In genomic region chr19:53329221-53329991, GRCm38 (mm10) we compare ENCODE assay signal across 7 mouse cellular contexts. TPM values are rescaled to one million over a fixed set of nuclear protein-coding genes. Genes with fewer than 3 reads are reported as not detected.
A peak's percentile ranks its signal among the peaks of the same experiment; 100 is the strongest.
DNase-seq lines count a peak whose midpoint lies in the region; ATAC-seq and TF ChIP-seq lines count a peak whose summit lies in the region.

No protein-coding gene starts in this region.

- peak; percentile 74 for ATAC-seq in embryonic facial prominence, embryonic 11.5 days (replicated peaks; ENCODE audit: insufficient number of reproducible peaks, low FRiP score, low TSS enrichment, low read depth)
- ATAC-seq in limb, embryonic 11.5 days (ENCODE audit: insufficient number of reproducible peaks, low FRiP score, low TSS enrichment, low read depth), result peak; percentile 75
- peak; percentile 85 for ATAC-seq in midbrain, embryonic 13.5 days

- H3K9ac ChIP-seq in embryonic facial prominence, embryonic 11.5 days (replicated peaks; ENCODE audit: low read length), result peak overlapping the region; percentile 74
- peak overlapping the region; percentile 71 for H3K9ac ChIP-seq in limb, embryonic 11.5 days (ENCODE audit: low read length)
- peak overlapping the region; percentile 78 for H3K9ac ChIP-seq in midbrain, embryonic 13.5 days (replicated peaks)

- WGBS in embryonic facial prominence, embryonic 11.5 days, result under 1% methylated on average over 81 of the region's 106 CpGs
- under 1% methylated on average over 106 of the region's 106 CpGs for WGBS in limb, embryonic 11.5 days
- WGBS in midbrain, embryonic 13.5 days, result under 1% methylated on average over 88 of the region's 106 CpGs
- WGBS in small intestine, adult 2 months, result 1% methylated on average over 104 of the region's 106 CpGs

- H3K4me1 ChIP-seq in embryonic facial prominence, embryonic 11.5 days (ENCODE audit: control insufficient read depth, insufficient read depth, low read length), result peaks cover 1% of the 10 kb centered on the region; the same call in 1 of the 2 replicates
- H3K4me1 ChIP-seq in limb, embryonic 11.5 days (ENCODE audit: control insufficient read depth, insufficient read depth, low read length), result peaks cover 12% of the 10 kb centered on the region
- peaks cover 48% of the 10 kb centered on the region for H3K4me1 ChIP-seq in midbrain, embryonic 13.5 days (replicated peaks)
- peaks cover 10% of the 10 kb centered on the region for H3K4me1 ChIP-seq in small intestine, adult 2 months (ENCODE audit: control insufficient read depth, insufficient read depth, insufficient read length, low read length)

- H3K27me3 ChIP-seq in embryonic facial prominence, embryonic 11.5 days (ENCODE audit: control insufficient read depth, insufficient read depth, low read length), result no peaks in the 10 kb centered on the region
- H3K27me3 ChIP-seq in limb, embryonic 11.5 days (ENCODE audit: control insufficient read depth, insufficient read depth, low read length), result no peaks in the 10 kb centered on the region
- H3K27me3 ChIP-seq in midbrain, embryonic 13.5 days, result no peaks in the 10 kb centered on the region
- no peaks in the 10 kb centered on the region for H3K27me3 ChIP-seq in small intestine, adult 2 months (ENCODE audit: control insufficient read depth, insufficient read depth, low read length)

- peak; percentile 94 for DNase-seq in adrenal gland, postnatal 10 days
- DNase-seq in embryonic facial prominence, embryonic 11.5 days (ENCODE audit: low spot score), result peak; percentile 92
- peak; percentile 99 for DNase-seq in heart, adult 11 months
- DNase-seq in kidney, adult 18-20 months, result peak; percentile 92
- peak; percentile 92 for DNase-seq in limb, embryonic 11.5 days (ENCODE audit: low spot score)

- H3K4me3 ChIP-seq in embryonic facial prominence, embryonic 11.5 days (ENCODE audit: low read depth, low read length), result peak overlapping the region; percentile 80
- peak overlapping the region; percentile 91 for H3K4me3 ChIP-seq in limb, embryonic 11.5 days (ENCODE audit: low read depth, low read length)
- peak overlapping the region; percentile 85 for H3K4me3 ChIP-seq in midbrain, embryonic 13.5 days (replicated peaks)
- peak overlapping the region; percentile 76 for H3K4me3 ChIP-seq in small intestine, adult 2 months (ENCODE audit: low read depth, low read length)

- H3K9me3 ChIP-seq in embryonic facial prominence, embryonic 11.5 days (replicated peaks; ENCODE audit: control insufficient read depth, low read length), result no peaks in the 10 kb centered on the region
- no peaks in the 10 kb centered on the region for H3K9me3 ChIP-seq in limb, embryonic 11.5 days (ENCODE audit: control insufficient read depth, low read length)
- 0 out of 2 replicates have a peak, but pooled peaks cover 2% of the 10 kb centered on the region for H3K9me3 ChIP-seq in midbrain, embryonic 13.5 days

- H3K36me3 ChIP-seq in embryonic facial prominence, embryonic 11.5 days (replicated peaks; ENCODE audit: control insufficient read depth, insufficient read depth, low read depth, low read length), result peaks cover 6% of the 10 kb centered on the region
- H3K36me3 ChIP-seq in limb, embryonic 11.5 days (ENCODE audit: control insufficient read depth, insufficient read depth, low read length), result peaks cover 5% of the 10 kb centered on the region; the same call in 1 of the 2 replicates
- H3K36me3 ChIP-seq in midbrain, embryonic 13.5 days, result peaks cover 19% of the 10 kb centered on the region
- peaks cover 17% of the 10 kb centered on the region for H3K36me3 ChIP-seq in small intestine, adult 2 months (ENCODE audit: control insufficient read depth, insufficient read depth, low read length)

- peak overlapping the region; percentile 97 for H3K4me2 ChIP-seq in embryonic facial prominence, embryonic 11.5 days (ENCODE audit: low read depth, low read length)
- peak overlapping the region; percentile 98 for H3K4me2 ChIP-seq in limb, embryonic 11.5 days (ENCODE audit: low read depth, severe bottlenecking)
- peak overlapping the region; percentile 99 for H3K4me2 ChIP-seq in midbrain, embryonic 13.5 days (replicated peaks)

- H3K27ac ChIP-seq in embryonic facial prominence, embryonic 11.5 days (replicated peaks; ENCODE audit: low read depth, low read length), result 0 out of 2 replicates have a peak overlapping the region, but pooled peaks have one; percentile 20
- H3K27ac ChIP-seq in limb, embryonic 11.5 days (replicated peaks; ENCODE audit: low read depth, low read length), result peak overlapping the region; percentile 42; the same call in 1 of the 2 replicates
- peak overlapping the region; percentile 68 for H3K27ac ChIP-seq in midbrain, embryonic 13.5 days
- peak overlapping the region; percentile 7; the same call in 1 of the 2 replicates for H3K27ac ChIP-seq in small intestine, adult 2 months (ENCODE audit: insufficient read depth, low read depth, low read length)

- TF ChIP-seq POLR2A in small intestine, adult 2 months (IDR thresholded peaks at IDR 0.05; ENCODE audit: low read depth, low read length), result no peak

- TF ChIP-seq CTCF in small intestine, adult 2 months (IDR thresholded peaks at IDR 0.05; ENCODE audit: extremely low read depth, insufficient read length, insufficient replicate concordance, low read depth, low read length), result peak; percentile 53; the same call in 1 of the 2 replicates

RNA-seq across cellular contexts. Expression of gene Mxi1, which starts 19.1 kb away (rescaled TPM):
- total RNA-seq in adrenal gland, postnatal 10 days (2021), result 10 to 100 TPM; 31.0 to 31.7 TPM
- polyA plus RNA-seq in embryonic facial prominence, embryonic 11.5 days (2014; fragmentation: Nextera tagmentation; extraction: Ambion mirVana), result 42.8 and 49.0 TPM in 2 replicates
- 41.5 and 41.6 TPM in 2 replicates for polyA plus RNA-seq in limb, embryonic 11.5 days (2014; fragmentation: Nextera tagmentation; extraction: Ambion mirVana)
- 32.4 and 50.7 TPM in 2 replicates for polyA plus RNA-seq in midbrain, embryonic 13.5 days (2015; fragmentation: Nextera tagmentation; extraction: Ambion mirVana)
- polyA plus RNA-seq in small intestine, adult 2 months (2012; rRNA removed), result 30.7 and 66.0 TPM in 2 replicates

RNA-seq across cellular contexts. Expression of gene Gm10197, which starts 42.2 kb away (rescaled TPM):
- not detected for total RNA-seq in adrenal gland, postnatal 10 days (2021)
- 2.4 TPM in 1 of 2 replicates, not detected in the other for polyA plus RNA-seq in embryonic facial prominence, embryonic 11.5 days (2014; fragmentation: Nextera tagmentation; extraction: Ambion mirVana)
- polyA plus RNA-seq in limb, embryonic 11.5 days (2014; fragmentation: Nextera tagmentation; extraction: Ambion mirVana), result not detected in 2 replicates
- polyA plus RNA-seq in midbrain, embryonic 13.5 days (2015; fragmentation: Nextera tagmentation; extraction: Ambion mirVana), result not detected in 2 replicates
- not detected in 2 replicates for polyA plus RNA-seq in small intestine, adult 2 months (2012; rRNA removed)

Comparison
In these comparisons a context has a peak if more than half of its experiments do, and no peak if none do; other contexts are left out.
1. Peak in every context shown above with its lines: DNase-seq, ATAC-seq, H3K4me3 ChIP-seq and H3K27ac ChIP-seq.
2. H3K27ac ChIP-seq: peak in every context shown above with its lines; median percentile 68 in midbrain, embryonic 13.5 days; 42 in limb, embryonic 11.5 days; 20 in embryonic facial prominence, embryonic 11.5 days; 7 in small intestine, adult 2 months.